Mouse (Mus musculus): ENCODE measurements at regions not wholly inside any gene's neighbourhood (a gene's known extent, or its start where the extent isn't known, plus 50 kb on each side); places are given as distances from the start of the nearest gene placed in this dataset.
A peak's percentile ranks its signal among the peaks of the same experiment; 100 is the strongest.

GRCm38 (mm10) chr1:91714266-91714665 lies 87.0 kb upstream of the Twist2 start:
- Histone ChIP-seq H3K4me3 (replicated peaks; ENCODE audit: low read depth, low read length) (no peak overlapping the region), H3K36me3 (ENCODE audit: control insufficient read depth, insufficient read depth, low read length) (no peaks in the 10 kb centered on the region), H3K4me2 (ENCODE audit: low read length) (no peak overlapping the region), H3K27me3 (ENCODE audit: control insufficient read depth, insufficient read depth, low read length) (no peaks in the 10 kb centered on the region), H3K27ac (replicated peaks; ENCODE audit: low read depth, low read length) (no peak overlapping the region), H3K9ac (replicated peaks; ENCODE audit: low read length) (no peak overlapping the region), H3K4me1 (ENCODE audit: control insufficient read depth, insufficient read depth, low read length) (no peaks in the 10 kb centered on the region), H3K9me3 (ENCODE audit: control insufficient read depth, low read length) (no peaks in the 10 kb centered on the region)
- ATAC-seq (ENCODE audit: low FRiP score, low TSS enrichment) (no peak), DNase-seq (no peak)
- WGBS: 87% methylated on average over 6 of the region's 6 CpGs

GRCm38 (mm10) chr1:91715341-91715740 lies 85.9 kb upstream of the Twist2 start:
- Histone ChIP-seq H3K4me3 (replicated peaks; ENCODE audit: low read depth, low read length) (no peak overlapping the region), H3K9ac (replicated peaks; ENCODE audit: low read length) (no peak overlapping the region), H3K36me3 (ENCODE audit: control insufficient read depth, insufficient read depth, low read length) (no peaks in the 10 kb centered on the region), H3K4me1 (ENCODE audit: control insufficient read depth, insufficient read depth, low read length) (no peaks in the 10 kb centered on the region), H3K9me3 (ENCODE audit: control insufficient read depth, low read length) (no peaks in the 10 kb centered on the region), H3K4me2 (ENCODE audit: low read length) (no peak overlapping the region), H3K27ac (replicated peaks; ENCODE audit: low read depth, low read length) (no peak overlapping the region), H3K27me3 (ENCODE audit: control insufficient read depth, insufficient read depth, low read length) (no peaks in the 10 kb centered on the region)
- DNase-seq (no peak), ATAC-seq (ENCODE audit: low FRiP score, low TSS enrichment) (no peak)
- 85% methylated on average over 7 of the region's 7 CpGs for WGBS

GRCm38 (mm10) chr1:91715791-91716190 lies 85.5 kb upstream of the Twist2 start:
- DNase-seq: no peak
- H3K4me3 ChIP-seq (replicated peaks; ENCODE audit: low read depth, low read length): no peak overlapping the region
- H3K36me3 ChIP-seq (ENCODE audit: control insufficient read depth, insufficient read depth, low read length): no peaks in the 10 kb centered on the region
- H3K4me1 ChIP-seq (ENCODE audit: control insufficient read depth, insufficient read depth, low read length): no peaks in the 10 kb centered on the region
- H3K4me2 ChIP-seq (ENCODE audit: low read length): no peak overlapping the region
- H3K9me3 ChIP-seq (ENCODE audit: control insufficient read depth, low read length): no peaks in the 10 kb centered on the region
- 89% methylated on average over 2 of the region's 2 CpGs for WGBS
- H3K27me3 ChIP-seq (ENCODE audit: control insufficient read depth, insufficient read depth, low read length): no peaks in the 10 kb centered on the region
- H3K9ac ChIP-seq (replicated peaks; ENCODE audit: low read length): no peak overlapping the region
- ATAC-seq (ENCODE audit: low FRiP score, low TSS enrichment): no peak
- H3K27ac ChIP-seq (replicated peaks; ENCODE audit: low read depth, low read length): no peak overlapping the region

GRCm38 (mm10) chr1:91716836-91717235 lies 84.4 kb upstream of the Twist2 start:
- Histone ChIP-seq H3K27ac (replicated peaks; ENCODE audit: low read depth, low read length) (no peak overlapping the region), H3K4me2 (ENCODE audit: low read length) (no peak overlapping the region), H3K36me3 (ENCODE audit: control insufficient read depth, insufficient read depth, low read length) (no peaks in the 10 kb centered on the region), H3K4me3 (replicated peaks; ENCODE audit: low read depth, low read length) (no peak overlapping the region), H3K9ac (replicated peaks; ENCODE audit: low read length) (no peak overlapping the region), H3K27me3 (ENCODE audit: control insufficient read depth, insufficient read depth, low read length) (no peaks in the 10 kb centered on the region), H3K9me3 (ENCODE audit: control insufficient read depth, low read length) (no peaks in the 10 kb centered on the region), H3K4me1 (ENCODE audit: control insufficient read depth, insufficient read depth, low read length) (no peaks in the 10 kb centered on the region)
- no peak for DNase-seq
- no peak for ATAC-seq (ENCODE audit: low FRiP score, low TSS enrichment)
- 91% methylated on average over 2 of the region's 2 CpGs for WGBS

GRCm38 (mm10) chr1:91717961-91718360 lies 83.3 kb upstream of the Twist2 start:
- no peak for ATAC-seq (ENCODE audit: low FRiP score, low TSS enrichment)
- WGBS: 73% methylated on average over 8 of the region's 8 CpGs
- H3K4me1 ChIP-seq (ENCODE audit: control insufficient read depth, insufficient read depth, low read length): no peaks in the 10 kb centered on the region

GRCm38 (mm10) chr1:91729246-91729645 lies 72.0 kb upstream of the Twist2 start:
- no peak for ATAC-seq (ENCODE audit: low FRiP score, low TSS enrichment)
- no peaks in the 10 kb centered on the region for H3K36me3 ChIP-seq (ENCODE audit: control insufficient read depth, insufficient read depth, low read length)
- WGBS: 70% methylated on average over 11 of the region's 11 CpGs

More at GRCm38 (mm10) chr1:91717961-91718360, 83.3 kb upstream of the Twist2 start:
- H3K27me3 ChIP-seq (ENCODE audit: control insufficient read depth, insufficient read depth, low read length): no peaks in the 10 kb centered on the region
- no peak for DNase-seq
- H3K9ac ChIP-seq (replicated peaks; ENCODE audit: low read length): no peak overlapping the region
- no peak overlapping the region for H3K4me2 ChIP-seq (ENCODE audit: low read length)
- H3K9me3 ChIP-seq (ENCODE audit: control insufficient read depth, low read length): no peaks in the 10 kb centered on the region
- no peak overlapping the region for H3K4me3 ChIP-seq (replicated peaks; ENCODE audit: low read depth, low read length)
- no peak overlapping the region for H3K27ac ChIP-seq (replicated peaks; ENCODE audit: low read depth, low read length)
- no peaks in the 10 kb centered on the region for H3K36me3 ChIP-seq (ENCODE audit: control insufficient read depth, insufficient read depth, low read length)

GRCm38 (mm10) chr1:91730281-91730680 lies 71.0 kb upstream of the Twist2 start:
- H3K27ac ChIP-seq (replicated peaks; ENCODE audit: low read depth, low read length): no peak overlapping the region
- no peak for DNase-seq
- H3K9ac ChIP-seq (replicated peaks; ENCODE audit: low read length): no peak overlapping the region
- no peaks in the 10 kb centered on the region for H3K4me1 ChIP-seq (ENCODE audit: control insufficient read depth, insufficient read depth, low read length)
- H3K4me2 ChIP-seq (ENCODE audit: low read length): no peak overlapping the region
- ATAC-seq (ENCODE audit: low FRiP score, low TSS enrichment): no peak
- no peaks in the 10 kb centered on the region for H3K27me3 ChIP-seq (ENCODE audit: control insufficient read depth, insufficient read depth, low read length)
- no peaks in the 10 kb centered on the region for H3K9me3 ChIP-seq (ENCODE audit: control insufficient read depth, low read length)
- WGBS: 94% methylated on average over 2 of the region's 2 CpGs
- H3K36me3 ChIP-seq (ENCODE audit: control insufficient read depth, insufficient read depth, low read length): no peaks in the 10 kb centered on the region
- no peak overlapping the region for H3K4me3 ChIP-seq (replicated peaks; ENCODE audit: low read depth, low read length)

More at GRCm38 (mm10) chr1:91729246-91729645, 72.0 kb upstream of the Twist2 start:
- H3K27ac ChIP-seq (replicated peaks; ENCODE audit: low read depth, low read length): no peak overlapping the region
- DNase-seq: no peak
- H3K27me3 ChIP-seq (ENCODE audit: control insufficient read depth, insufficient read depth, low read length): no peaks in the 10 kb centered on the region
- no peak overlapping the region for H3K4me2 ChIP-seq (ENCODE audit: low read length)
- H3K4me1 ChIP-seq (ENCODE audit: control insufficient read depth, insufficient read depth, low read length): no peaks in the 10 kb centered on the region
- H3K9me3 ChIP-seq (ENCODE audit: control insufficient read depth, low read length): no peaks in the 10 kb centered on the region
- no peak overlapping the region for H3K9ac ChIP-seq (replicated peaks; ENCODE audit: low read length)
- H3K4me3 ChIP-seq (replicated peaks; ENCODE audit: low read depth, low read length): no peak overlapping the region

GRCm38 (mm10) chr1:91731703-91732102 lies 69.6 kb upstream of the Twist2 start:
- no peak for ATAC-seq (ENCODE audit: low FRiP score, low TSS enrichment)
- no peak overlapping the region for H3K9ac ChIP-seq (replicated peaks; ENCODE audit: low read length)

GRCm38 (mm10) chr1:91732461-91732861 lies 68.8 kb upstream of the Twist2 start:
- H3K9me3 ChIP-seq (ENCODE audit: control insufficient read depth, low read length): no peaks in the 10 kb centered on the region
- no peaks in the 10 kb centered on the region for H3K27me3 ChIP-seq (ENCODE audit: control insufficient read depth, insufficient read depth, low read length)
- no peak overlapping the region for H3K9ac ChIP-seq (replicated peaks; ENCODE audit: low read length)
- H3K27ac ChIP-seq (replicated peaks; ENCODE audit: low read depth, low read length): no peak overlapping the region; the same call in 1 of the 2 replicates
- no peaks in the 10 kb centered on the region for H3K4me1 ChIP-seq (ENCODE audit: control insufficient read depth, insufficient read depth, low read length)
- H3K4me2 ChIP-seq (ENCODE audit: low read length): peak overlapping the region; percentile 24
- peak; percentile 62 for DNase-seq
- no peak for ATAC-seq (ENCODE audit: low FRiP score, low TSS enrichment)
- H3K36me3 ChIP-seq (ENCODE audit: control insufficient read depth, insufficient read depth, low read length): no peaks in the 10 kb centered on the region
- WGBS: 29% methylated on average over 12 of the region's 12 CpGs
- H3K4me3 ChIP-seq (replicated peaks; ENCODE audit: low read depth, low read length): no peak overlapping the region

More at GRCm38 (mm10) chr1:91731703-91732102, 69.6 kb upstream of the Twist2 start:
- H3K27ac ChIP-seq (replicated peaks; ENCODE audit: low read depth, low read length): no peak overlapping the region
- WGBS: 87% methylated on average over 13 of the region's 13 CpGs
- H3K4me2 ChIP-seq (ENCODE audit: low read length): no peak overlapping the region
- DNase-seq: no peak
- H3K4me3 ChIP-seq (replicated peaks; ENCODE audit: low read depth, low read length): no peak overlapping the region
- no peaks in the 10 kb centered on the region for H3K27me3 ChIP-seq (ENCODE audit: control insufficient read depth, insufficient read depth, low read length)
- no peaks in the 10 kb centered on the region for H3K4me1 ChIP-seq (ENCODE audit: control insufficient read depth, insufficient read depth, low read length)
- no peaks in the 10 kb centered on the region for H3K9me3 ChIP-seq (ENCODE audit: control insufficient read depth, low read length)
- no peaks in the 10 kb centered on the region for H3K36me3 ChIP-seq (ENCODE audit: control insufficient read depth, insufficient read depth, low read length)

Measured in midbrain, embryonic 14.5 days (tissue).